Mouse (Mus musculus): Measurements from ENCODE around the gene Afmid. TPM values are rescaled to one million over a fixed set of nuclear protein-coding genes. Genes with fewer than 3 reads are reported as not detected.
A peak's percentile ranks its signal among the peaks of the same experiment; 100 is the strongest.

Afmid gene
- total RNA-seq, 2 experiments from 2014 or later = 7.8 to 11.5 TPM

GRCm38 (mm10) chr11:117845651-117846050 lies 19.9 kb downstream of the Afmid start:
- no peak for DNase-seq
- intact Hi-C loops (cut with DNase I) = no loop called here

- intact Hi-C loops (cut with DNase I) = no loop called here
- DNase-seq = no peak
These were observed 20.9 kb downstream of the Afmid start for GRCm38 (mm10) chr11:117846640-117847039.

- intact Hi-C loops (cut with DNase I) = no loop called here
- no peak for DNase-seq
These were observed 22.0 kb downstream of the Afmid start for GRCm38 (mm10) chr11:117847593-117848215.

- intact Hi-C loops (cut with DNase I) = no loop called here
- no peak for DNase-seq
These were observed 22.7 kb downstream of the Afmid start for GRCm38 (mm10) chr11:117848271-117848984.

GRCm38 (mm10) chr11:117848985-117849671 lies 23.4 kb downstream of the Afmid start, which contains the start of gene Birc5:
Birc5 (plus strand) TSS chr11:117849251.
- intact Hi-C loops (cut with DNase I) = no loop called here
- DNase-seq = peak; percentile 98

GRCm38 (mm10) chr11:117852875-117853274 lies 27.2 kb downstream of the Afmid start:
- intact Hi-C loops (cut with DNase I) = no loop called here
- DNase-seq = no peak

GRCm38 (mm10) chr11:117854241-117854640 lies 28.5 kb downstream of the Afmid start:
- intact Hi-C loops (cut with DNase I) = no loop called here
- DNase-seq = no peak

GRCm38 (mm10) chr11:117855360-117855759 lies 29.6 kb downstream of the Afmid start:
- DNase-seq = no peak
- intact Hi-C loops (cut with DNase I) = no loop called here

GRCm38 (mm10) chr11:117855975-117856374 lies 30.3 kb downstream of the Afmid start:
- no peak for DNase-seq

GRCm38 (mm10) chr11:117857462-117857861 lies 31.7 kb downstream of the Afmid start:
- no peak for DNase-seq
- intact Hi-C loops (cut with DNase I) = no loop called here

More at GRCm38 (mm10) chr11:117855975-117856374, 30.3 kb downstream of the Afmid start:
- intact Hi-C loops (cut with DNase I) = no loop called here

- DNase-seq = no peak
- intact Hi-C loops (cut with DNase I) = no loop called here
These were observed 32.7 kb downstream of the Afmid start for GRCm38 (mm10) chr11:117858392-117858791.

- intact Hi-C loops (cut with DNase I) = no loop called here
These were observed 34.9 kb downstream of the Afmid start, which contains the start of gene Tmem235 for GRCm38 (mm10) chr11:117860601-117861000. Tmem235 (plus strand) TSS chr11:117860752.

GRCm38 (mm10) chr11:117863174-117863856 lies 37.6 kb downstream of the Afmid start:
- no peak for DNase-seq
- intact Hi-C loops (cut with DNase I) = no loop called here

More at GRCm38 (mm10) chr11:117860601-117861000, 34.9 kb downstream of the Afmid start, which contains the start of gene Tmem235:
- DNase-seq = no peak

- intact Hi-C loops (cut with DNase I) = no loop called here
These were observed 39.1 kb downstream of the Afmid start for GRCm38 (mm10) chr11:117864805-117865204.

GRCm38 (mm10) chr11:117865988-117866387 lies 40.3 kb downstream of the Afmid start:
- no peak for DNase-seq
- intact Hi-C loops (cut with DNase I) = no loop called here

More at GRCm38 (mm10) chr11:117864805-117865204, 39.1 kb downstream of the Afmid start:
- DNase-seq = no peak

- intact Hi-C loops (cut with DNase I) = loop anchor here (5.0 to 10.0 kb wide), 3 partner anchors 124 to 354 kb away; no protein-coding TSS in a partner anchor
- DNase-seq = peak; percentile 76
These were observed 45.1 kb downstream of the Afmid start for GRCm38 (mm10) chr11:117870688-117871365.

GRCm38 (mm10) chr11:117871376-117871775 lies 45.7 kb downstream of the Afmid start:
- no peak for DNase-seq
- intact Hi-C loops (cut with DNase I) = loop anchor here (5.0 to 10.0 kb wide), 3 partner anchors 123 to 353 kb away; no protein-coding TSS in a partner anchor

GRCm38 (mm10) chr11:117871911-117872584 lies 46.3 kb downstream of the Afmid start:
- DNase-seq = no peak
- intact Hi-C loops (cut with DNase I) = loop anchor here (5.0 to 10.0 kb wide), 3 partner anchors 123 to 353 kb away; no protein-coding TSS in a partner anchor

All from left cerebral cortex, postnatal 4 days (tissue).